Mouse (Mus musculus): Measurements from ENCODE around the gene Plxna2. TPM values are rescaled to one million over a fixed set of nuclear protein-coding genes. Genes with fewer than 3 reads are reported as not detected.

Plxna2 gene
- polyA plus RNA-seq, 1 experiment, result 1.2 TPM

- no peaks in the 10 kb centered on the region for H3K36me3 ChIP-seq (ENCODE audit: control insufficient read depth, insufficient read depth, low read length)
- WGBS, result 94% methylated on average over 1 of the region's 1 CpGs
- no peaks in the 10 kb centered on the region for H3K27me3 ChIP-seq (ENCODE audit: control insufficient read depth, insufficient read depth, low read length)
- no peak overlapping the region for H3K27ac ChIP-seq (ENCODE audit: insufficient read depth, low read length)
- no peak for DNase-seq (ENCODE audit: low read depth in 1 of 2, low spot score in 2 of 2)
- TF ChIP-seq POLR2A (IDR thresholded peaks at IDR 0.05; ENCODE audit: low read depth, low read length) (no peak), CTCF (IDR thresholded peaks at IDR 0.05; ENCODE audit: extremely low read depth, insufficient read depth, insufficient read length, insufficient replicate concordance) (no peak)
- no peaks in the 10 kb centered on the region; the same call in 1 of the 2 replicates for H3K4me1 ChIP-seq (ENCODE audit: control insufficient read depth, insufficient read depth, insufficient read length)
- H3K4me3 ChIP-seq (ENCODE audit: extremely low read depth, insufficient read depth, insufficient read length), result no peak overlapping the region
Observed at GRCm38 (mm10) chr1:194658459-194659160, 40.6 kb downstream of the Plxna2 start.

- 80% methylated on average over 3 of the region's 3 CpGs for WGBS
- DNase-seq (ENCODE audit: low read depth in 1 of 2, low spot score in 2 of 2), result no peak
- Histone ChIP-seq H3K36me3 (ENCODE audit: control insufficient read depth, insufficient read depth, low read length) (no peaks in the 10 kb centered on the region), H3K4me3 (ENCODE audit: extremely low read depth, insufficient read depth, insufficient read length) (no peak overlapping the region), H3K27me3 (ENCODE audit: control insufficient read depth, insufficient read depth, low read length) (no peaks in the 10 kb centered on the region), H3K4me1 (ENCODE audit: control insufficient read depth, insufficient read depth, insufficient read length) (no peaks in the 10 kb centered on the region; the same call in 1 of the 2 replicates), H3K27ac (ENCODE audit: insufficient read depth, low read length) (no peak overlapping the region)
- no peak for TF ChIP-seq POLR2A (IDR thresholded peaks at IDR 0.05; ENCODE audit: low read depth, low read length)
- TF ChIP-seq CTCF (IDR thresholded peaks at IDR 0.05; ENCODE audit: extremely low read depth, insufficient read depth, insufficient read length, insufficient replicate concordance), result no peak
Observed at GRCm38 (mm10) chr1:194660426-194661119, 42.6 kb downstream of the Plxna2 start.

- Histone ChIP-seq H3K27me3 (ENCODE audit: control insufficient read depth, insufficient read depth, low read length) (no peaks in the 10 kb centered on the region), H3K27ac (ENCODE audit: insufficient read depth, low read length) (no peak overlapping the region), H3K4me3 (ENCODE audit: extremely low read depth, insufficient read depth, insufficient read length) (no peak overlapping the region), H3K36me3 (ENCODE audit: control insufficient read depth, insufficient read depth, low read length) (no peaks in the 10 kb centered on the region), H3K4me1 (ENCODE audit: control insufficient read depth, insufficient read depth, insufficient read length) (no peaks in the 10 kb centered on the region; the same call in 1 of the 2 replicates)
- DNase-seq (ENCODE audit: low read depth in 1 of 2, low spot score in 2 of 2), result no peak
- no peak for TF ChIP-seq POLR2A (IDR thresholded peaks at IDR 0.05; ENCODE audit: low read depth, low read length)
- TF ChIP-seq CTCF (IDR thresholded peaks at IDR 0.05; ENCODE audit: extremely low read depth, insufficient read depth, insufficient read length, insufficient replicate concordance), result no peak
Observed at GRCm38 (mm10) chr1:194663021-194663420, 45.0 kb downstream of the Plxna2 start.

GRCm38 (mm10) chr1:194665715-194666114 is 47.7 kb downstream of the Plxna2 start:
- H3K36me3 ChIP-seq (ENCODE audit: control insufficient read depth, insufficient read depth, low read length), result no peaks in the 10 kb centered on the region
- no peak for DNase-seq (ENCODE audit: low read depth in 1 of 2, low spot score in 2 of 2)
- H3K27me3 ChIP-seq (ENCODE audit: control insufficient read depth, insufficient read depth, low read length), result no peaks in the 10 kb centered on the region
- H3K27ac ChIP-seq (ENCODE audit: insufficient read depth, low read length), result no peak overlapping the region
- H3K4me1 ChIP-seq (ENCODE audit: control insufficient read depth, insufficient read depth, insufficient read length), result no peaks in the 10 kb centered on the region
- H3K4me3 ChIP-seq (ENCODE audit: extremely low read depth, insufficient read depth, insufficient read length), result no peak overlapping the region
- 88% methylated on average over 3 of the region's 3 CpGs for WGBS
- TF ChIP-seq POLR2A (IDR thresholded peaks at IDR 0.05; ENCODE audit: low read depth, low read length) (no peak), CTCF (IDR thresholded peaks at IDR 0.05; ENCODE audit: extremely low read depth, insufficient read depth, insufficient read length, insufficient replicate concordance) (no peak)

GRCm38 (mm10) chr1:194671783-194672524 is 53.9 kb downstream of the Plxna2 start:
- Histone ChIP-seq H3K27ac (ENCODE audit: insufficient read depth, low read length) (no peak overlapping the region), H3K4me1 (ENCODE audit: control insufficient read depth, insufficient read depth, insufficient read length) (no peaks in the 10 kb centered on the region), H3K27me3 (ENCODE audit: control insufficient read depth, insufficient read depth, low read length) (no peaks in the 10 kb centered on the region), H3K36me3 (ENCODE audit: control insufficient read depth, insufficient read depth, low read length) (no peaks in the 10 kb centered on the region), H3K4me3 (ENCODE audit: extremely low read depth, insufficient read depth, insufficient read length) (no peak overlapping the region)
- DNase-seq (ENCODE audit: low read depth in 1 of 2, low spot score in 2 of 2), result no peak
- WGBS, result 68% methylated on average over 4 of the region's 4 CpGs
- TF ChIP-seq CTCF (IDR thresholded peaks at IDR 0.05; ENCODE audit: extremely low read depth, insufficient read depth, insufficient read length, insufficient replicate concordance) (no peak), POLR2A (IDR thresholded peaks at IDR 0.05; ENCODE audit: low read depth, low read length) (no peak)

- H3K27ac ChIP-seq (ENCODE audit: insufficient read depth, low read length), result no peak overlapping the region
- 80% methylated on average over 1 of the region's 1 CpGs for WGBS
- DNase-seq (ENCODE audit: low read depth in 1 of 2, low spot score in 2 of 2), result no peak
- H3K4me3 ChIP-seq (ENCODE audit: extremely low read depth, insufficient read depth, insufficient read length), result no peak overlapping the region
- no peaks in the 10 kb centered on the region for H3K27me3 ChIP-seq (ENCODE audit: control insufficient read depth, insufficient read depth, low read length)
- no peak for TF ChIP-seq POLR2A (IDR thresholded peaks at IDR 0.05; ENCODE audit: low read depth, low read length)
- no peak for TF ChIP-seq CTCF (IDR thresholded peaks at IDR 0.05; ENCODE audit: extremely low read depth, insufficient read depth, insufficient read length, insufficient replicate concordance)
- H3K36me3 ChIP-seq (ENCODE audit: control insufficient read depth, insufficient read depth, low read length), result no peaks in the 10 kb centered on the region
- no peaks in the 10 kb centered on the region for H3K4me1 ChIP-seq (ENCODE audit: control insufficient read depth, insufficient read depth, insufficient read length)
Observed at GRCm38 (mm10) chr1:194672525-194672894, 54.5 kb downstream of the Plxna2 start.

Data from spleen, adult 2 months (tissue).